Mouse (Mus musculus): ENCODE data around the gene Alk. TPM values are rescaled to one million over a fixed set of nuclear protein-coding genes. Genes with fewer than 3 reads are reported as not detected.

The Alk gene
- polyA plus RNA-seq, 1 experiment from 2014 or later = 0.60 TPM

- Histone ChIP-seq H3K4me1 (no peaks in the 10 kb centered on the region), H3K9ac (no peak overlapping the region), H3K27ac (no peak overlapping the region), H3K4me3 (no peak overlapping the region), H3K36me3 (no peaks in the 10 kb centered on the region), H3K4me2 (replicated peaks) (no peak overlapping the region), H3K9me3 (peaks cover 4% of the 10 kb centered on the region; the same call in 1 of the 2 replicates), H3K27me3 (no peaks in the 10 kb centered on the region)
- 84% methylated on average over 8 of the region's 8 CpGs for WGBS
- no peak for ATAC-seq (ENCODE audit: low FRiP score, low read depth)
Observed at GRCm38 (mm10) chr17:72275391-72275904, 329.0 kb downstream of the Alk start.

GRCm38 (mm10) chr17:72274205-72274604 is 330.2 kb downstream of the Alk start:
- WGBS = 89% methylated on average over 5 of the region's 5 CpGs
- Histone ChIP-seq H3K9me3 (peaks cover 4% of the 10 kb centered on the region; the same call in 1 of the 2 replicates), H3K4me2 (replicated peaks) (no peak overlapping the region), H3K4me1 (no peaks in the 10 kb centered on the region), H3K4me3 (no peak overlapping the region), H3K9ac (no peak overlapping the region), H3K27ac (no peak overlapping the region), H3K36me3 (no peaks in the 10 kb centered on the region), H3K27me3 (no peaks in the 10 kb centered on the region)
- ATAC-seq (ENCODE audit: low FRiP score, low read depth) = no peak

GRCm38 (mm10) chr17:72271640-72272039 is 332.8 kb downstream of the Alk start:
- Histone ChIP-seq H3K36me3 (no peaks in the 10 kb centered on the region), H3K27ac (no peak overlapping the region), H3K27me3 (no peaks in the 10 kb centered on the region), H3K9ac (no peak overlapping the region), H3K4me3 (no peak overlapping the region), H3K4me1 (no peaks in the 10 kb centered on the region), H3K9me3 (no peaks in the 10 kb centered on the region), H3K4me2 (replicated peaks) (no peak overlapping the region)
- WGBS = 74% methylated on average over 1 of the region's 1 CpGs
- ATAC-seq (ENCODE audit: low FRiP score, low read depth) = no peak

GRCm38 (mm10) chr17:72268529-72268928 is 335.9 kb downstream of the Alk start:
- ATAC-seq (ENCODE audit: low FRiP score, low read depth) = no peak
- no peaks in the 10 kb centered on the region for H3K27me3 ChIP-seq
- H3K9me3 ChIP-seq = no peaks in the 10 kb centered on the region
- no peak overlapping the region for H3K27ac ChIP-seq
- H3K4me3 ChIP-seq = no peak overlapping the region
- WGBS = 82% methylated on average over 5 of the region's 5 CpGs
- peaks cover 10% of the 10 kb centered on the region for H3K4me1 ChIP-seq
- no peaks in the 10 kb centered on the region for H3K36me3 ChIP-seq
- no peak overlapping the region for H3K9ac ChIP-seq
- no peak overlapping the region for H3K4me2 ChIP-seq (replicated peaks)

DNA sequence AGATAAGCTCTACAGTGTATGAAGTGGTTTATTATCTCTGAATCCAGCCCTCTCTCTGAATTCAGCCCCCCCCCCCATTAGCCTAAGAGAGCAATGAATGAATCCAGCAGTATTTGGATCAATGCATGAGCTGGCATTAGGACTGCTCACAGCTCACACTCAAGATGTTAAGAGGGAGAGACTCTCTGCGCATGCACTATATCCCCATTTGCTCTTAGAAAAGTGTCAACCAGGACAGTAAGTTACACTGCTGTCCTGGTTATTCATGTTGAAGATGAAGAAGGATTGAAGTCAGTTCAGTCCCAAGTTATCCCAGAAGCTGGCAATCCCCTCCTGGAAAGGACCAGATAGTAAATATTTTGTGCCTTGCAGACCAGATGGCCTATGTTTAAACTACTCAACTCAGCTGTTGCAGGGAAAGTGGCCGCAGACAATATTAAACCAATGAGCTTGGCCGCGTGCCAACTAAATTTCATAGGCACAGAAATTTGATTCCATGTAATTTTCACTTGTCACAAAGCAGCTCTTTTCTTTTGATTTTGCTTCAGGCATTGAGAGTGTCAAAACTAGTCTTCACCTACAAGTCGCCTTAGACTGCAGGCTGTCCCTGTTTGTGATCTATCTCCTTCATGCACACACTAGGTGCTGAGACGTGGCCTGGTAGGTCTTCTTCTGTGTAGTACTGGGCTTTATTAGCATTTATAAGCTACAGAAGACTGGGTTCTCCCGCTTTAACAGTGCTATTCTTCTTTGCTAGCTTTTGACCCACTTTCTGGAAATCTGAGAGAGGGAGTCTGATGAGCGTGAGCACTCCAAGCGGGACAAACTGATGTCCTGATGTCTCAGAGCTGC is 339.0 kb downstream of the Alk start:
- 62% methylated on average over 9 of the region's 9 CpGs for WGBS
- H3K27me3 ChIP-seq = no peaks in the 10 kb centered on the region
- H3K9ac ChIP-seq = no peak overlapping the region
- no peak overlapping the region for H3K27ac ChIP-seq
- ATAC-seq (ENCODE audit: low FRiP score, low read depth) = no peak
- no peaks in the 10 kb centered on the region for H3K9me3 ChIP-seq
- no peak overlapping the region for H3K4me2 ChIP-seq (replicated peaks)
- no peak overlapping the region for H3K4me3 ChIP-seq
- H3K36me3 ChIP-seq = no peaks in the 10 kb centered on the region
- peaks cover 10% of the 10 kb centered on the region for H3K4me1 ChIP-seq

GRCm38 (mm10) chr17:72253411-72253810 is 351.0 kb downstream of the Alk start:
- no peaks in the 10 kb centered on the region for H3K9me3 ChIP-seq
- H3K36me3 ChIP-seq = no peaks in the 10 kb centered on the region
- ATAC-seq (ENCODE audit: low FRiP score, low read depth) = no peak
- H3K9ac ChIP-seq = no peak overlapping the region
- 34% methylated on average over 5 of the region's 5 CpGs for WGBS
- H3K27me3 ChIP-seq = peaks cover 6% of the 10 kb centered on the region; the same call in 1 of the 2 replicates
- H3K27ac ChIP-seq = no peak overlapping the region
- H3K4me3 ChIP-seq = no peak overlapping the region
- peaks cover 8% of the 10 kb centered on the region for H3K4me1 ChIP-seq
- no peak overlapping the region for H3K4me2 ChIP-seq (replicated peaks)

GRCm38 (mm10) chr17:72251554-72251953 is 352.9 kb downstream of the Alk start:
- no peak for ATAC-seq (ENCODE audit: low FRiP score, low read depth)
- WGBS = 82% methylated on average over 4 of the region's 4 CpGs
- peaks cover 6% of the 10 kb centered on the region; the same call in 1 of the 2 replicates for H3K27me3 ChIP-seq

GRCm38 (mm10) chr17:72250482-72251405 is 353.7 kb downstream of the Alk start:
- Histone ChIP-seq H3K27ac (no peak overlapping the region), H3K4me2 (replicated peaks) (no peak overlapping the region), H3K27me3 (peaks cover 6% of the 10 kb centered on the region; the same call in 1 of the 2 replicates), H3K9me3 (no peaks in the 10 kb centered on the region), H3K4me1 (peaks cover 8% of the 10 kb centered on the region), H3K4me3 (no peak overlapping the region), H3K9ac (no peak overlapping the region), H3K36me3 (no peaks in the 10 kb centered on the region)
- WGBS = 62% methylated on average over 7 of the region's 7 CpGs
- ATAC-seq (ENCODE audit: low FRiP score, low read depth) = no peak

More at GRCm38 (mm10) chr17:72251554-72251953, 352.9 kb downstream of the Alk start:
- Histone ChIP-seq H3K4me3 (no peak overlapping the region), H3K36me3 (no peaks in the 10 kb centered on the region), H3K4me1 (peaks cover 8% of the 10 kb centered on the region), H3K27ac (no peak overlapping the region), H3K9ac (no peak overlapping the region), H3K9me3 (no peaks in the 10 kb centered on the region), H3K4me2 (replicated peaks) (no peak overlapping the region)

GRCm38 (mm10) chr17:72242036-72242435 is 362.4 kb downstream of the Alk start:
- Histone ChIP-seq H3K27ac (no peak overlapping the region), H3K4me3 (no peak overlapping the region), H3K4me1 (no peaks in the 10 kb centered on the region), H3K4me2 (replicated peaks) (no peak overlapping the region), H3K9me3 (peaks cover 10% of the 10 kb centered on the region; the same call in 1 of the 2 replicates), H3K36me3 (no peaks in the 10 kb centered on the region), H3K9ac (no peak overlapping the region), H3K27me3 (0 out of 2 replicates have a peak, but pooled peaks cover 7% of the 10 kb centered on the region)
- 48% methylated on average over 4 of the region's 4 CpGs for WGBS
- ATAC-seq (ENCODE audit: low FRiP score, low read depth) = no peak

- no peaks in the 10 kb centered on the region for H3K36me3 ChIP-seq
- WGBS = 55% methylated on average over 1 of the region's 1 CpGs
- H3K4me3 ChIP-seq = no peak overlapping the region
- H3K9ac ChIP-seq = no peak overlapping the region
- no peaks in the 10 kb centered on the region for H3K27me3 ChIP-seq
- H3K4me1 ChIP-seq = no peaks in the 10 kb centered on the region
- peaks cover 10% of the 10 kb centered on the region; the same call in 1 of the 2 replicates for H3K9me3 ChIP-seq
- no peak overlapping the region for H3K27ac ChIP-seq
- ATAC-seq (ENCODE audit: low FRiP score, low read depth) = peak; percentile 24; the same call in 1 of the 2 replicates
- H3K4me2 ChIP-seq (replicated peaks) = no peak overlapping the region
Observed at GRCm38 (mm10) chr17:72237315-72237714, 367.1 kb downstream of the Alk start.

DNA sequence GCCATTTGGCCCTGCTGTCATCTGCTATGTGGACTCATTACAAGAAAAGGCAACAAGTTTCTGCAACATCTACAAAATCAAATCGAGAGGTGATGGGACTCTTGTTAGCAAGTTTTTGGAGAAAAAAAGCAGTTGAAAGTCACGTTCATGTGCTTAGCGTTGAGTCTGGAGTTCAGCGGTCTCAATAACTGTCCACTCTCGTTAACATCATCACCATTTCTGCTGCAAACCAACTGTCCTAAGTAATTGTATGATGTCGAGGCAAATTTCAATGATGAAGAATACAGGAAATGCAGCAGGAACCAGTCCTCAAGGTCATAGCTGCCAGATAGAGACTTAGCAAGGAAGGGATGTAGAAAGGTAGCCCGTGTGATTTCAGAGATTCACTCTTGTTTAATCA is 373.5 kb downstream of the Alk start:
- no peak overlapping the region for H3K9ac ChIP-seq
- no peaks in the 10 kb centered on the region for H3K9me3 ChIP-seq
- no peak overlapping the region for H3K4me2 ChIP-seq (replicated peaks)
- H3K27ac ChIP-seq = no peak overlapping the region
- no peaks in the 10 kb centered on the region for H3K4me1 ChIP-seq
- no peak overlapping the region for H3K4me3 ChIP-seq
- WGBS = 84% methylated on average over 7 of the region's 7 CpGs
- ATAC-seq (ENCODE audit: low FRiP score, low read depth) = no peak
- H3K36me3 ChIP-seq = no peaks in the 10 kb centered on the region
- no peaks in the 10 kb centered on the region for H3K27me3 ChIP-seq

DNA sequence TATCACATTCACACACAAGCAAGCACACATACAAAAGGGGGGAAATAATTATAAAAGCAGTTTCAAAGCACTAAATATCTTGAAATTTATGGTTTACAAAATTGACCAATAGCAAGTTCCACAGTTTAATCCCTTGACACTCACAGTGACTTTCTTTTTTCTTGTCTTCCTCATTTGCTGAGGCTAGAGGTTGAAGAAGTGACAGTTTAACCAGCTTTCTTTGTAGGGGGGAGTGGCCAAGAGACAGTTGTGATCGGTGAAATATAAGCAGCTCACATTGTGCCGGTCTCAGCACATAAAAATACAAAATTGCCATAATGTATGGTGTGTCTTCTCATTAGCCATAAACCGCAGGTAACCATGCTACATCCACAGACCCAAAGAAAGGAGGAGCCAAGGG is 385.6 kb downstream of the Alk start:
- no peaks in the 10 kb centered on the region for H3K27me3 ChIP-seq
- WGBS = 86% methylated on average over 3 of the region's 3 CpGs
- H3K27ac ChIP-seq = no peak overlapping the region
- H3K9me3 ChIP-seq = no peaks in the 10 kb centered on the region
- H3K4me1 ChIP-seq = no peaks in the 10 kb centered on the region
- no peaks in the 10 kb centered on the region for H3K36me3 ChIP-seq
- H3K4me3 ChIP-seq = no peak overlapping the region
- H3K4me2 ChIP-seq (replicated peaks) = no peak overlapping the region
- ATAC-seq (ENCODE audit: low FRiP score, low read depth) = no peak
- H3K9ac ChIP-seq = no peak overlapping the region

Measured in limb, embryonic 13.5 days (tissue).